Mouse (Mus musculus): ENCODE results near the gene Asb15. TPM values are rescaled to one million over a fixed set of nuclear protein-coding genes. Genes with fewer than 3 reads are reported as not detected.

Asb15 gene
- polyA plus RNA-seq, 1 experiment, result 1.1 TPM

- Histone ChIP-seq H3K4me1 (replicated peaks; ENCODE audit: control insufficient read depth, insufficient read depth, low read length) (no peaks in the 10 kb centered on the region), H3K36me3 (ENCODE audit: control insufficient read depth, insufficient read depth, low read length) (peaks cover 47% of the 10 kb centered on the region), H3K27ac (ENCODE audit: control insufficient read depth, insufficient read depth, low read length) (no peak overlapping the region), H3K27me3 (ENCODE audit: control insufficient read depth, insufficient read depth, low read length) (no peaks in the 10 kb centered on the region), H3K4me3 (ENCODE audit: control insufficient read depth, insufficient read depth, low read length) (no peak overlapping the region)
- 97% methylated on average over 4 of the region's 4 CpGs for WGBS
- no peak for DNase-seq
- TF ChIP-seq CTCF (IDR thresholded peaks at IDR 0.05; ENCODE audit: borderline replicate concordance, control insufficient read depth, extremely low read depth, insufficient read depth, low read length, poor library complexity) (no peak), POLR2A (IDR thresholded peaks at IDR 0.05; ENCODE audit: control insufficient read depth, extremely low read depth, insufficient read depth, low read length, poor library complexity) (no peak)
Observed at GRCm38 (mm10) chr6:24616746-24617145, 88.8 kb downstream of the Asb15 start.

GRCm38 (mm10) chr6:24619285-24620045 is 91.5 kb downstream of the Asb15 start:
- 88% methylated on average over 5 of the region's 6 CpGs for WGBS
- H3K27me3 ChIP-seq (ENCODE audit: control insufficient read depth, insufficient read depth, low read length), result no peaks in the 10 kb centered on the region
- H3K4me3 ChIP-seq (ENCODE audit: control insufficient read depth, insufficient read depth, low read length), result no peak overlapping the region
- no peak for DNase-seq
- no peaks in the 10 kb centered on the region for H3K4me1 ChIP-seq (replicated peaks; ENCODE audit: control insufficient read depth, insufficient read depth, low read length)
- TF ChIP-seq POLR2A (IDR thresholded peaks at IDR 0.05; ENCODE audit: control insufficient read depth, extremely low read depth, insufficient read depth, low read length, poor library complexity) (no peak), CTCF (IDR thresholded peaks at IDR 0.05; ENCODE audit: borderline replicate concordance, control insufficient read depth, extremely low read depth, insufficient read depth, low read length, poor library complexity) (no peak)
- H3K36me3 ChIP-seq (ENCODE audit: control insufficient read depth, insufficient read depth, low read length), result peaks cover 47% of the 10 kb centered on the region
- no peak overlapping the region for H3K27ac ChIP-seq (ENCODE audit: control insufficient read depth, insufficient read depth, low read length)

DNA sequence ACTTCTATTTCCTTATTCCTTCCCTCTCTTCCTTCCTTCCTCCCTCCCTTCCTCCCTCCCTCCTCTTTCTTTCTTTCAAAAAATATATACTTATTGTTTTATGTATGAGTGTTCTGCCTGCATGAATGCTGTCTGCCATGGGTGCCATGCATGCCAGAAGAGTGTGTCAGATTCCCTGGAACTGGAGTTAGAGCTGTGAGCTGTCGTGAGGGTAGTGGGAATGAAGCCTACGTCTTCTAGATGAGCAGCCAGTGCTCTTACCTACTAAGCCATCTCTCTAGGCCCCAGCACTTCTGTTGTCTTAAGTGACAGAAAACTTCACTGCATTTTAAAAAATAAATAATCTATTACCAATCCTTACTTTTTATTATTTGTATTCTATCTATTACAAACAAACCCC is 93.0 kb downstream of the Asb15 start:
- Histone ChIP-seq H3K4me3 (ENCODE audit: control insufficient read depth, insufficient read depth, low read length) (no peak overlapping the region), H3K27ac (ENCODE audit: control insufficient read depth, insufficient read depth, low read length) (no peak overlapping the region), H3K36me3 (ENCODE audit: control insufficient read depth, insufficient read depth, low read length) (peaks cover 47% of the 10 kb centered on the region), H3K27me3 (ENCODE audit: control insufficient read depth, insufficient read depth, low read length) (no peaks in the 10 kb centered on the region), H3K4me1 (replicated peaks; ENCODE audit: control insufficient read depth, insufficient read depth, low read length) (no peaks in the 10 kb centered on the region)
- no peak for DNase-seq
- TF ChIP-seq POLR2A (IDR thresholded peaks at IDR 0.05; ENCODE audit: control insufficient read depth, extremely low read depth, insufficient read depth, low read length, poor library complexity), result no peak
- TF ChIP-seq CTCF (IDR thresholded peaks at IDR 0.05; ENCODE audit: borderline replicate concordance, control insufficient read depth, extremely low read depth, insufficient read depth, low read length, poor library complexity), result no peak
- 93% methylated on average over 2 of the region's 2 CpGs for WGBS

DNA sequence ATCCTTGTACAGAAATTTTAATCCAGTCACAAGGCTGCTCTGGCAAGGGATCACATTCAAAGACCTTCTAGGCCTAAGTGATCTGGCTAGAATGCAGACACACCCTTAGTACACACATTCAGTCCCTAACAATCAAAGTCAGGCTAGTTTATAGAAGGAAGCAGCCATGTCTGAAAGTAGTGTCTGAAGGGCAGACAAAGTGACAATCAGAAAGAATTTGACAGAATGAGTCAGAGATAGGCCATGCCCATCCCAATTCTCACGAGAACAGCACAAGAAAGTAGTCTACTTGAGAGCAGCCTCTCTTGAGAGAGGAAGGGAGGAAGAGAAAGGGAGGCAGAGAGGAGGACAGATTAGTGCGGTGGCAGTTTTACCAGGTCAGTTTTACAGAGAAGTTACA is 94.2 kb downstream of the Asb15 start:
- TF ChIP-seq CTCF (IDR thresholded peaks at IDR 0.05; ENCODE audit: borderline replicate concordance, control insufficient read depth, extremely low read depth, insufficient read depth, low read length, poor library complexity) (no peak), POLR2A (IDR thresholded peaks at IDR 0.05; ENCODE audit: control insufficient read depth, extremely low read depth, insufficient read depth, low read length, poor library complexity) (no peak)
- peaks cover 39% of the 10 kb centered on the region for H3K36me3 ChIP-seq (ENCODE audit: control insufficient read depth, insufficient read depth, low read length)
- no peak overlapping the region for H3K27ac ChIP-seq (ENCODE audit: control insufficient read depth, insufficient read depth, low read length)
- H3K27me3 ChIP-seq (ENCODE audit: control insufficient read depth, insufficient read depth, low read length), result no peaks in the 10 kb centered on the region
- WGBS, result 93% methylated on average over 2 of the region's 2 CpGs
- no peak for DNase-seq
- no peak overlapping the region for H3K4me3 ChIP-seq (ENCODE audit: control insufficient read depth, insufficient read depth, low read length)
- no peaks in the 10 kb centered on the region for H3K4me1 ChIP-seq (replicated peaks; ENCODE audit: control insufficient read depth, insufficient read depth, low read length)

Other genes starting within 250 kb of the Asb15 start
- gene Iqub, start 13.1 kb upstream of the Asb15 start, polyA plus RNA-seq (2012; rRNA removed), result 0.05 TPM in 1 of 2 replicates, not detected in the other
- 3.6 and 3.8 TPM in 2 replicates for gene Ndufa5, start 131 bp upstream of the Asb15 start, polyA plus RNA-seq (2012; rRNA removed)
- 0.54 and 6.4 TPM in 2 replicates for gene Lmod2, start 69.6 kb downstream of the Asb15 start, polyA plus RNA-seq (2012; rRNA removed)
- gene Wasl, start 136.9 kb downstream of the Asb15 start, polyA plus RNA-seq (2012; rRNA removed), result 46.3 and 87.3 TPM in 2 replicates
- not detected in 2 replicates for gene Hyal6, start 205.1 kb downstream of the Asb15 start, polyA plus RNA-seq (2012; rRNA removed)
- not detected in 2 replicates for gene Hyal4, start 220.2 kb downstream of the Asb15 start, polyA plus RNA-seq (2012; rRNA removed)